Mouse (Mus musculus): ENCODE data around the gene Usp39. TPM values are rescaled to one million over a fixed set of nuclear protein-coding genes. Genes with fewer than 3 reads are reported as not detected.

Gene Usp39
- 36.7 and 39.2 TPM in 2 replicates for polyA plus RNA-seq (2015; fragmentation: Nextera tagmentation; extraction: Ambion mirVana)

GRCm38 (mm10) chr6:72345074-72345567, at the start of gene Usp39:
Gene Usp39, minus strand, starts transcription at chr6:72345184.
- H3K27me3 ChIP-seq (replicated peaks) = no peaks in the 10 kb centered on the region
- WGBS = under 1% methylated on average over 30 of the region's 30 CpGs
- H3K4me3 ChIP-seq (replicated peaks) = peak within 1 kb of the TSS; percentile 95
- peak within 1 kb of the TSS; percentile 78 for H3K27ac ChIP-seq (replicated peaks)
- peak within 1 kb of the TSS; percentile 92 for H3K9ac ChIP-seq (replicated peaks)
- ATAC-seq (ENCODE audit: low FRiP score) = peak; percentile 84
- H3K9me3 ChIP-seq (replicated peaks) = no peaks in the 10 kb centered on the region
- peaks cover 47% of the 10 kb centered on the region for H3K4me1 ChIP-seq
- peak within 1 kb of the TSS; percentile 77 for H3K4me2 ChIP-seq
- H3K36me3 ChIP-seq = peaks cover 18% of the 10 kb centered on the region; the same call in 1 of the 2 replicates

GRCm38 (mm10) chr6:72392341-72392740, 47.4 kb upstream of the Usp39 start:
- H3K4me1 ChIP-seq = peaks cover 12% of the 10 kb centered on the region
- H3K9ac ChIP-seq (replicated peaks) = no peak overlapping the region
- H3K9me3 ChIP-seq (replicated peaks) = no peaks in the 10 kb centered on the region
- H3K27me3 ChIP-seq (replicated peaks) = peaks cover 21% of the 10 kb centered on the region
- 90% methylated on average over 5 of the region's 5 CpGs for WGBS
- H3K27ac ChIP-seq (replicated peaks) = no peak overlapping the region
- no peaks in the 10 kb centered on the region for H3K36me3 ChIP-seq
- H3K4me2 ChIP-seq = no peak overlapping the region
- no peak for ATAC-seq (ENCODE audit: low FRiP score)
- H3K4me3 ChIP-seq (replicated peaks) = no peak overlapping the region

- no peaks in the 10 kb centered on the region for H3K36me3 ChIP-seq
- peaks cover 21% of the 10 kb centered on the region for H3K27me3 ChIP-seq (replicated peaks)
- ATAC-seq (ENCODE audit: low FRiP score) = no peak
- no peak overlapping the region for H3K9ac ChIP-seq (replicated peaks)
- peak overlapping the region; percentile 55 for H3K4me2 ChIP-seq
- no peaks in the 10 kb centered on the region for H3K9me3 ChIP-seq (replicated peaks)
- H3K4me1 ChIP-seq = peaks cover 12% of the 10 kb centered on the region
- H3K27ac ChIP-seq (replicated peaks) = peak overlapping the region; percentile 71; the same call in 1 of the 2 replicates
- WGBS = 28% methylated on average over 12 of the region's 12 CpGs
- peak overlapping the region; percentile 34 for H3K4me3 ChIP-seq (replicated peaks)
Observed at GRCm38 (mm10) chr6:72390795-72391521, 46.0 kb upstream of the Usp39 start.

- Histone ChIP-seq H3K27ac (replicated peaks) (peak within 1 kb of the TSS; percentile 71), H3K4me2 (peak within 1 kb of the TSS; percentile 55)
- WGBS = 4% methylated on average over 33 of the region's 33 CpGs
Observed at GRCm38 (mm10) chr6:72389941-72390771, 45.2 kb upstream of the Usp39 start, which contains the start of gene Vamp8. Gene Vamp8, minus strand, starts transcription at chr6:72390703.

GRCm38 (mm10) chr6:72389471-72389940, 44.5 kb upstream of the Usp39 start:
- Histone ChIP-seq H3K4me1 (peaks cover 12% of the 10 kb centered on the region), H3K36me3 (no peaks in the 10 kb centered on the region), H3K27me3 (replicated peaks) (peaks cover 21% of the 10 kb centered on the region), H3K4me2 (peak overlapping the region; percentile 55), H3K27ac (replicated peaks) (peak overlapping the region; percentile 71), H3K4me3 (replicated peaks) (peak overlapping the region; percentile 34), H3K9me3 (replicated peaks) (no peaks in the 10 kb centered on the region), H3K9ac (replicated peaks) (peak overlapping the region; percentile 34)
- whole genome bisulfite sequencing = 40% methylated on average over 13 of the region's 13 CpGs
- ATAC-seq (ENCODE audit: low FRiP score) = no peak

More at GRCm38 (mm10) chr6:72389941-72390771, 45.2 kb upstream of the Usp39 start, which contains the start of gene Vamp8:
- peaks cover 21% of the 10 kb centered on the region for H3K27me3 ChIP-seq (replicated peaks)
- no peak for ATAC-seq (ENCODE audit: low FRiP score)
- H3K4me1 ChIP-seq = peaks cover 12% of the 10 kb centered on the region
- no peaks in the 10 kb centered on the region for H3K9me3 ChIP-seq (replicated peaks)
- peak within 1 kb of the TSS; percentile 34 for H3K4me3 ChIP-seq (replicated peaks)
- peak within 1 kb of the TSS; percentile 34 for H3K9ac ChIP-seq (replicated peaks)
- no peaks in the 10 kb centered on the region for H3K36me3 ChIP-seq

- no peak for ATAC-seq (ENCODE audit: low FRiP score)
- Histone ChIP-seq H3K36me3 (no peaks in the 10 kb centered on the region), H3K4me1 (peaks cover 12% of the 10 kb centered on the region), H3K9ac (replicated peaks) (peak overlapping the region; percentile 34; the same call in 1 of the 2 replicates), H3K27me3 (replicated peaks) (peaks cover 21% of the 10 kb centered on the region), H3K9me3 (replicated peaks) (no peaks in the 10 kb centered on the region), H3K4me2 (no peak overlapping the region), H3K4me3 (replicated peaks) (no peak overlapping the region), H3K27ac (replicated peaks) (no peak overlapping the region)
- WGBS = 98% methylated on average over 6 of the region's 6 CpGs
Observed at GRCm38 (mm10) chr6:72388791-72389329, 43.9 kb upstream of the Usp39 start.

- no peak overlapping the region for H3K4me3 ChIP-seq (replicated peaks)
- H3K27me3 ChIP-seq (replicated peaks) = peaks cover 21% of the 10 kb centered on the region
- no peaks in the 10 kb centered on the region for H3K36me3 ChIP-seq
- no peak overlapping the region for H3K27ac ChIP-seq (replicated peaks)
- peaks cover 12% of the 10 kb centered on the region for H3K4me1 ChIP-seq
- ATAC-seq (ENCODE audit: low FRiP score) = no peak
- no peak overlapping the region for H3K4me2 ChIP-seq
- H3K9me3 ChIP-seq (replicated peaks) = no peaks in the 10 kb centered on the region
- WGBS = 72% methylated on average over 10 of the region's 10 CpGs
- no peak overlapping the region for H3K9ac ChIP-seq (replicated peaks)
Observed at GRCm38 (mm10) chr6:72388266-72388665, 43.3 kb upstream of the Usp39 start.

GRCm38 (mm10) chr6:72387816-72388215, 42.8 kb upstream of the Usp39 start:
- no peaks in the 10 kb centered on the region for H3K9me3 ChIP-seq (replicated peaks)
- peaks cover 21% of the 10 kb centered on the region for H3K27me3 ChIP-seq (replicated peaks)
- H3K4me3 ChIP-seq (replicated peaks) = no peak overlapping the region
- no peak overlapping the region for H3K27ac ChIP-seq (replicated peaks)
- H3K9ac ChIP-seq (replicated peaks) = no peak overlapping the region
- peaks cover 12% of the 10 kb centered on the region for H3K4me1 ChIP-seq
- WGBS = 74% methylated on average over 3 of the region's 3 CpGs
- no peaks in the 10 kb centered on the region for H3K36me3 ChIP-seq
- no peak for ATAC-seq (ENCODE audit: low FRiP score)
- H3K4me2 ChIP-seq = no peak overlapping the region

GRCm38 (mm10) chr6:72386561-72386960, 41.6 kb upstream of the Usp39 start:
- Histone ChIP-seq H3K9me3 (replicated peaks) (no peaks in the 10 kb centered on the region), H3K4me1 (peaks cover 12% of the 10 kb centered on the region), H3K27ac (replicated peaks) (no peak overlapping the region), H3K36me3 (no peaks in the 10 kb centered on the region), H3K9ac (replicated peaks) (no peak overlapping the region), H3K4me3 (replicated peaks) (no peak overlapping the region), H3K27me3 (replicated peaks) (peaks cover 23% of the 10 kb centered on the region), H3K4me2 (no peak overlapping the region)
- ATAC-seq (ENCODE audit: low FRiP score) = no peak
- 91% methylated on average over 2 of the region's 2 CpGs for WGBS

- WGBS = 84% methylated on average over 4 of the region's 4 CpGs
- Histone ChIP-seq H3K4me2 (no peak overlapping the region), H3K27ac (replicated peaks) (no peak overlapping the region), H3K9ac (replicated peaks) (no peak overlapping the region), H3K4me3 (replicated peaks) (no peak overlapping the region), H3K4me1 (peaks cover 10% of the 10 kb centered on the region), H3K9me3 (replicated peaks) (no peaks in the 10 kb centered on the region), H3K27me3 (replicated peaks) (peaks cover 20% of the 10 kb centered on the region), H3K36me3 (no peaks in the 10 kb centered on the region)
- ATAC-seq (ENCODE audit: low FRiP score) = no peak
Observed at GRCm38 (mm10) chr6:72385258-72385657, 40.3 kb upstream of the Usp39 start.

GRCm38 (mm10) chr6:72383952-72384351, 39.0 kb upstream of the Usp39 start:
- Histone ChIP-seq H3K27ac (replicated peaks) (no peak overlapping the region), H3K4me1 (peaks cover 6% of the 10 kb centered on the region; the same call in 1 of the 2 replicates), H3K9ac (replicated peaks) (no peak overlapping the region), H3K9me3 (replicated peaks) (no peaks in the 10 kb centered on the region), H3K36me3 (no peaks in the 10 kb centered on the region), H3K4me3 (replicated peaks) (no peak overlapping the region), H3K4me2 (no peak overlapping the region), H3K27me3 (replicated peaks) (peaks cover 24% of the 10 kb centered on the region)
- no peak for ATAC-seq (ENCODE audit: low FRiP score)
- 96% methylated on average over 7 of the region's 7 CpGs for WGBS
